Mouse (Mus musculus) testis, adult 2 months (tissue): ENCODE measurements around the gene 9930104L06Rik. TPM values are rescaled to one million over a fixed set of nuclear protein-coding genes. Genes with fewer than 3 reads are reported as not detected.

Source experiments
- H3K27ac ChIP-seq: fragments of 200-500 bp; 2 replicates; pipeline ENCODE4 v1.5.1; 2012; ENCODE audit warnings: low read depth, low read length; ENCODE audit not compliant: control insufficient read depth, insufficient read depth
- H3K27me3 ChIP-seq: fragments of 200-500 bp; 2 replicates; pipeline ENCODE4 v1.6.1; 2012; ENCODE audit warnings: mild to moderate bottlenecking, low read length, moderate library complexity; ENCODE audit not compliant: control insufficient read depth, insufficient read depth
- H3K36me3 ChIP-seq: fragments of 200-500 bp; 2 replicates; pipeline ENCODE4 v1.6.1; 2012; ENCODE audit warnings: mild to moderate bottlenecking, low read length; ENCODE audit not compliant: control insufficient read depth, insufficient read depth
- H3K4me1 ChIP-seq: fragments of 200-500 bp; 2 replicates; pipeline ENCODE4 v1.6.1; 2012; ENCODE audit warnings: low read length; ENCODE audit not compliant: control insufficient read depth, insufficient read depth
- H3K4me3 ChIP-seq: fragments of 200-500 bp; 2 replicates; pipeline ENCODE4 v1.5.1; 2012; ENCODE audit warnings: low read depth, mild to moderate bottlenecking, low read length, moderate library complexity, mixed read lengths; ENCODE audit not compliant: control insufficient read depth
- CTCF ChIP-seq: fragments of 200-500 bp; IDR thresholded peaks from 2 replicates; pipeline ENCODE4 v1.5.1; 2012; ENCODE audit warnings: low read depth, mild to moderate bottlenecking, inconsistent platforms, low read length, moderate library complexity; ENCODE audit not compliant: control insufficient read depth, insufficient read depth, insufficient replicate concordance
- POLR2A ChIP-seq: fragments of 200-500 bp; IDR thresholded peaks from 2 replicates; pipeline ENCODE4 v1.6.1; 2012; ENCODE audit warnings: low read depth, mild to moderate bottlenecking, inconsistent platforms, low read length, moderate library complexity; ENCODE audit not compliant: control insufficient read depth
- polyA plus RNA-seq: library from polyadenylated mRNA; depleted of rRNA; stranded (reverse); fragments of >200 nt; gene quantifications from 2 replicates; pipeline ENCODE4 v1.2.3, GENCODE M21; 2012; rRNA removed

Gene 9930104L06Rik
- polyA plus RNA-seq, 1 experiment: 7.1 TPM

DNA sequence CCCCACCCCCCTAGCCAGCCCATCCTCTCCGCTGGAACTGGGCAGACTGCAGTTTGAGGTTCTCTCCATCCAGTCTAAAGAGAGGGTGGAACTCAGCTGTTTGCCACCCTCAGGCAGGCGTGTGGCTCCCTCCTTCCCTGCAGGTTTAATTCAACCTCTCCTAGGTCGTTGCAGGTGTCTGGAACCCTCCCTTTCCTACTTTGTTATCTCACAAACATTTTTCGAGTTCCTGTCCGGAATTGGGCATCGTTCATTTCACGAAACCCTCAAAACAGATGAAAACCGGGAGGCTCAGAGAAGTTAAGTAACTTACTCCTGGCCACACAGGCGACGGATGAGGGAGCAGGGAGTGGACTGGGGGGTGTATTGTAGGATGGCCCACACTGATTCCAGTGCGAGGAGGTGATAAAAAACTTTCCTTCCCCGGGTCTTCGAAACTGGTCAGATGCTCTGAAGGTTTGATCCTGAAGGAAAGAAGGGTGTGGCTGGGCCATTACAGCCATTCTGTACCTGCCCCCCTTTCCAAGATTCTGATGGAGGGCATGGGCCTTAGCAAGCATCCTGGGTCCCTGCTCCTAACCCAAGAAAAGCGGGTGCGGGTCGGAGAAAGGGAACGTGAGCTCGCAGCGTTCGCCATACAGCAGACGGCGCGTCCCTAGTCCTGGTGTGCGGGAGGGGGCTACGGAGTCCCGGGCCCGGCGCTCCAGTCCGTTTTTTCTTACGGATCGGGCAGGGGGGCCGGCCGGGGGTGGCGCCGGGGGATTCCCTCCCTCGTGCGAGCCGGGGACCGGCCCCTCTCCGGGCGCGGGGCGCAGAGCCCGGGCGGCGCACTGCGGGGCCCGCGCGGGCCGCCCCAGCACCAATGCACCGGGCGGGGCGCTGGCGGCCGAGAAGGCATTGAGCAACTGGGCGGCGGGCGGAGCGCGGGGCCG is 49.1 kb downstream of the 9930104L06Rik start, which contains the start of gene Rspo1:
TSS of gene Rspo1 (plus strand) at position 760 of the 932 bp plus-strand sequence.
- Histone ChIP-seq H3K36me3 (no peaks in the 10 kb centered on the region), H3K27ac (no peak within 1 kb of the TSS), H3K4me3 (peak within 1 kb of the TSS; percentile 41), H3K27me3 (no peaks in the 10 kb centered on the region; the same call in none of the 2 replicates), H3K4me1 (peaks cover 13% of the 10 kb centered on the region)
- no peak for TF ChIP-seq POLR2A
- TF ChIP-seq CTCF: no peak

DNA sequence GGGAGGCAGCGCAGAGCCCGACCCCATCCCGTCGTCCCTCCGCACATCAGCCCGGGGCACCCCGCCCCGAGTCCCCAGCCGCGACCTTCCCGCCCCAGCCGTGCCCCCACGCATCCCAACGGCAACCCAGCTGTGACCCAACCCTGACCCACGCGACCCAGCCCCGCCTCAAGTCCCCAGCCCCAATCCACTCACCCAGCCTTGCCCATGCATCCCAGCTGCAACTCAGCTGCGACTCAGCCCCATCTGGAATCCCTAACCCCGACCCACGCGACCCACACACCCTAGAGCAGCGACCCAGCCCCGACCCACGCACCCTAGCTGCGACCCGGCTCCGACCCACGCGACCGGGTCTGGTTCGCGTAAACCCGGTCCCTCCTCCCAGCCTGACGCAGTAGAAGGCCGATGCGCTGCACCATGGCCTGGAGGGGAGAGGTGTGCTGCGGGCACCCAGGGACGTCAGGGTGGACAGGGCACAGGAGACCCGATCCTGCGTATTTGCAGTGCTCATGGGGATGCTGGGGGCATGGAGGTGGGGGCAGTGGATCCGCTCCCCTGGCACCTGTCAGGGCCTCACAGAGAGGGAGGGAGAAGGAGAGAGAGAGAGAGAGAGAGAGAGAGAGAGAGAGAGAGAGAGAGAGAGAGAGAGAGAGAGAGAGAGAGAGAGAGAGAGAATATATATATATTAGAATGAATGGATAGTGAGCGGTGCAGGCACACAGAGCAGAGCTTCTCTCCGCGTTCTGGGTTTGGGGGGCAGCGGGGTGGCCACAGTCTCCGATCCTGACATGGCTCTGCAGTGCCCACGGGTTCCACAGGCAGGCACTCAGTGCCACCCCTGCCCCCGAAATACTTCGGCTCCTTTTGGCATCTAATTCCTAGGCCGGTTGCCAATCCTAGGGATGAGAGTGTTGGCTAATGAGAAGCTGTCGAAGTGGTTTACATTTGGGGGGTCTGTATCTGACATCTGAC is 50.2 kb downstream of the 9930104L06Rik start:
- no peak overlapping the region for H3K27ac ChIP-seq
- TF ChIP-seq CTCF: no peak
- TF ChIP-seq POLR2A: no peak
- peaks cover 13% of the 10 kb centered on the region for H3K4me1 ChIP-seq
- peak overlapping the region; percentile 41 for H3K4me3 ChIP-seq
- H3K36me3 ChIP-seq: no peaks in the 10 kb centered on the region
- H3K27me3 ChIP-seq: no peaks in the 10 kb centered on the region; the same call in none of the 2 replicates

DNA sequence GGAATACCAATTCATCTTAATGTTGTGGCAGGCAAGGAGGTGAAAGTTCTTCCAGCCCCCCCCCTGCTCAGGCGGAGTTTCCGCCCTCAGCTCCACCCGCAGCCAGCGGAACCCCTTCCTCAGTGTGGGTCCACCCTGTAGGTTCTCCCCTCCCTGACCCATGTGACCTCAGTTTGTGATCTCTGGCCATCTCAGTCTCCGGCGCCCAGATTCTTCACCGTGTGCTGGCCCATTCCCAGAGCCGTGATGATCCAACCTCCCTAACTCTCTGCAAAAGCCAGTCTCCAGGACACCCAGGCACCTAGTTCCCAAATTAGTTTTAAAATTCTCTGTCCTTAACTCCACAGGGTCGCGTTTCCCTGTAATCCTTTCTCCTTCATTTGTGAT is 50.9 kb downstream of the 9930104L06Rik start:
- no peak overlapping the region for H3K27ac ChIP-seq
- H3K36me3 ChIP-seq: no peaks in the 10 kb centered on the region
- peaks cover 13% of the 10 kb centered on the region for H3K4me1 ChIP-seq
- no peaks in the 10 kb centered on the region; the same call in none of the 2 replicates for H3K27me3 ChIP-seq
- TF ChIP-seq POLR2A: no peak
- TF ChIP-seq CTCF: no peak
- no peak overlapping the region for H3K4me3 ChIP-seq

DNA sequence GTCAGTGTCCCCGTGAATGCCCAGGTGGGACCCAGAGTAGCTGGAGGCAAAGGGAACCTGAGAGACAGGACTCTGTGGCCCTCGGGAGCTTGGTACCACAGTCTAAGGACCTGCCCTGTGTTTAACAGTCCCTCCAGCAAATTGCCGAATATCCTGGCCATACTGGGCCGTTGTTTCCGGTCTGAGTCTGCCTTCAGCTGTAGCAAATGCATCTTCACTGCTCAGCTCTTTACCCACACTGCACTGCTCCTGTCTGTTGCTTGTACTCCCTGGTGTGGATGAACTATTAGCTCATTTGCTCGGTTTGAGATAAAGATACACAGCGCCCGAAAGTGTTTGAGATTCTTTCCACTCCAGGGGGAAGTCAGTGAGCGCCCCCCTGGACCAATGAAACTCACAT is 51.5 kb downstream of the 9930104L06Rik start:
- no peaks in the 10 kb centered on the region; the same call in none of the 2 replicates for H3K27me3 ChIP-seq
- no peak overlapping the region for H3K27ac ChIP-seq
- TF ChIP-seq POLR2A (no peak), CTCF (no peak)

DNA sequence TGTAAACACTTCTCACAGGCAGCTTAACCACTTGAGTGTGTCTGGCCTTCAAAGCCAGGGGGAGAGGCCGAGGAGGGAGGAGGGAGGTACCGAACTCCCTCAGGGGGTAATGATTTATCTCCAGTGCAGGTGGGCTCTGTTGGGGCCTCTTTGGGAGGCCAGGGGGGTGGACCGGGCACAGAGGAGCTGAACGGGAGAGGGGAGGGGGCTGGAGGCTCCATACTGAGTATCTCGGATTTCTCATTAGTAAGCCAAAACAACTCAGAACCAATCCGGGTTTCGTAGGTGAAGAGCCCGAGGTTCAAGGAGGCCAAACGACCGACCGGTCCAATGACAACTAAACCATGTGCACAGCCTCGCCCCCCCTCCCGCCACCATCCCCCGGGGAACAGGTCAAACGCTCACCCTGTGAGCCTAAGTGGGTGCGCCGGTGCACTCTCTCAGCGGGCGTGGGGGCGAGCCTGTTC is 53.0 kb downstream of the 9930104L06Rik start:
- Histone ChIP-seq H3K4me1 (peaks cover 13% of the 10 kb centered on the region), H3K27ac (no peak overlapping the region)

More for the DNA sequence above, 51.5 kb downstream of the 9930104L06Rik start:
- no peak overlapping the region for H3K4me3 ChIP-seq
- peaks cover 13% of the 10 kb centered on the region for H3K4me1 ChIP-seq
- H3K36me3 ChIP-seq: no peaks in the 10 kb centered on the region

DNA sequence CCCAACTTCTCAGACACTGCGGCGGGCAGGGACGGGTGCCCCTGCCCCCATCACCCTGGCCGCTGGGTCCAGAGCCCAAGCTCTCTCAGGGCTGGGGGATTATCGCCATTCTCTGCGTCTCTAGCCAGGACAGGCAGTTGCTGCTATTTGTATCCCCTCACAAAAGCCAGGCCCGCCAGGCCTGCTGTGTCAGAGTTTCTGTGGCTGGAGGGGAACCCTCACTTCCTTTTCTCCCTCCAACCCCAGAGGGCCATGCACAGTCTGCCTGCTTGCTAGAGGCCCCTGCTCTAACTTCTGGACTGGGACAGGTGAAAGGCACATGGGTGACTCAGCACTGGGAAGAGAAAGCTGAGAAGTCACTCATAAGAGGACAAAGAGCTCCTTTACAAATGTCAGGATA is 53.5 kb downstream of the 9930104L06Rik start:
- H3K27ac ChIP-seq: no peak overlapping the region
- H3K36me3 ChIP-seq: no peaks in the 10 kb centered on the region
- TF ChIP-seq CTCF: no peak
- peaks cover 11% of the 10 kb centered on the region for H3K4me1 ChIP-seq
- H3K4me3 ChIP-seq: no peak overlapping the region
- H3K27me3 ChIP-seq: no peaks in the 10 kb centered on the region; the same call in none of the 2 replicates

More for the DNA sequence above, 53.0 kb downstream of the 9930104L06Rik start:
- no peaks in the 10 kb centered on the region; the same call in none of the 2 replicates for H3K27me3 ChIP-seq
- TF ChIP-seq POLR2A (no peak), CTCF (no peak)
- no peak overlapping the region for H3K4me3 ChIP-seq
- no peaks in the 10 kb centered on the region for H3K36me3 ChIP-seq

Other genes with a start within 250 kb of the 9930104L06Rik start
- 4.3 and 4.8 TPM in 2 replicates for gene Utp11, start 243.4 kb upstream of the 9930104L06Rik start, polyA plus RNA-seq
- 1.2 and 1.6 TPM in 2 replicates for gene Fhl3, start 236.3 kb upstream of the 9930104L06Rik start, polyA plus RNA-seq
- 24.2 and 24.7 TPM in 2 replicates for gene Sf3a3, start 222.3 kb upstream of the 9930104L06Rik start, polyA plus RNA-seq
- gene Inpp5b, start 195.2 kb upstream of the 9930104L06Rik start, polyA plus RNA-seq: 19.3 and 26.9 TPM in 2 replicates
- gene Mtf1, start 134.9 kb upstream of the 9930104L06Rik start, polyA plus RNA-seq: 61.0 and 64.0 TPM in 2 replicates
- gene Yrdc, start 86.4 kb upstream of the 9930104L06Rik start, polyA plus RNA-seq: 49.4 and 54.1 TPM in 2 replicates
- gene 1110065P20Rik, start 85.9 kb upstream of the 9930104L06Rik start, polyA plus RNA-seq: 195 and 219 TPM in 2 replicates
- 0.23 and 0.32 TPM in 2 replicates for gene Maneal, start 74.9 kb upstream of the 9930104L06Rik start, polyA plus RNA-seq
- 7.2 and 9.3 TPM in 2 replicates for gene Epha10, start 56.1 kb upstream of the 9930104L06Rik start, polyA plus RNA-seq
- gene Cdca8, start 2.3 kb downstream of the 9930104L06Rik start, polyA plus RNA-seq: 45.5 and 47.0 TPM in 2 replicates
- gene Rspo1, start 49.4 kb downstream of the 9930104L06Rik start, polyA plus RNA-seq: 1.1 and 1.7 TPM in 2 replicates
- 24.5 and 25.3 TPM in 2 replicates for gene Gnl2, start 79.5 kb downstream of the 9930104L06Rik start, polyA plus RNA-seq
- gene Dnali1, start 128.7 kb downstream of the 9930104L06Rik start, polyA plus RNA-seq: 185 and 189 TPM in 2 replicates
- gene Snip1, start 129.6 kb downstream of the 9930104L06Rik start, polyA plus RNA-seq: 17.2 and 19.1 TPM in 2 replicates
- 63.2 and 67.3 TPM in 2 replicates for gene Meaf6, start 148.1 kb downstream of the 9930104L06Rik start, polyA plus RNA-seq
- 1.4 and 2.3 TPM in 2 replicates for gene Zc3h12a, start 190.8 kb downstream of the 9930104L06Rik start, polyA plus RNA-seq